Mouse (Mus musculus): ENCODE measurements around the gene Nit1.

DNA sequence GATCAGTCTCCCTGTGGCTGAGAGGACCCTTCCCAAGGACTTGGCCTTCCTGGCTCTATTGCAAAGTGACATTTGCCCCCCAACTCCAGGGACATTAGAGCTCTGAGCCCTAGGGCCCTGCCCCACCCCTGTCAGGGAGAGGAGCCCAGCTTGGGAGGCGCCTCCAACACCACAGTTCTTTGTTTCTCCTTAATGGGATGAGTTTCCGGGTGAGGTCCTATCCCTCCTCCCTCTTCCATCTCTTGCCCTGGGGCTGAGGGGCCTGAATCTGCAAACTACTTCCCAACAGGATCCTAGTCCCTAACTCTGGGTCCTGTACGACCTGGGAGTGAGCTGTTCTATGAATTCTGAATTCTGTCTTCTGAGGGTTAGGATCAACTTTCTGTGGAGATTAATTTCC, 27.4 kb upstream of the Nit1 start:
- TF ChIP-seq POLR2A (IDR thresholded peaks at IDR 0.05; ENCODE audit: control insufficient read depth, low read depth, low read length) (no peak), CTCF (IDR thresholded peaks at IDR 0.05; ENCODE audit: control insufficient read depth, insufficient read depth, insufficient replicate concordance, low read depth, low read length) (no peak)
